Mouse (Mus musculus) heart, postnatal 0 days (tissue): ENCODE data around the gene Tlr8. TPM values are rescaled to one million over a fixed set of nuclear protein-coding genes. Genes with fewer than 3 reads are reported as not detected.
A peak's percentile ranks its signal among the peaks of the same experiment; 100 is the strongest.
"Not testable (repeated sequence)": the region's sequence is repeated elsewhere in the genome, so short reads cannot be mapped to it uniquely, and the experiment has no call there.

Experiments used
- ATAC-seq: fragments of 200-750 bp; cut with Nextera tagmentation; 2 replicates; pipeline ENCODE4 v1.8.0; 2017; ENCODE audit warnings: low read depth, moderate number of reproducible peaks, moderate library complexity; ENCODE audit not compliant: insufficient read depth
- DNase-seq: peaks from one replicate; pipeline ENCODE4 v3.0.0-alpha.2; 2016; ENCODE audit warnings: low spot score
- H3K27ac ChIP-seq: fragments of 300-500 bp; sonication (generic); 2 replicates; pipeline ENCODE4 v1.5.1; 2014; ENCODE audit warnings: low read depth, mild to moderate bottlenecking
- H3K27me3 ChIP-seq: fragments of 300-500 bp; sonication (generic); 2 replicates; pipeline ENCODE4 v1.6.1; 2014; ENCODE audit warnings: low read length, mixed read lengths; ENCODE audit not compliant: control insufficient read depth, insufficient read depth
- H3K36me3 ChIP-seq: fragments of 300-500 bp; sonication (generic); replicated peaks from 2 replicates; pipeline ENCODE4 v1.6.1; 2014; ENCODE audit warnings: low read length, mixed read lengths; ENCODE audit not compliant: control insufficient read depth, insufficient read depth
- H3K4me1 ChIP-seq: fragments of 300-500 bp; sonication (generic); 2 replicates; pipeline ENCODE4 v1.6.1; 2014; ENCODE audit warnings: antibody characterized with exemption; ENCODE audit not compliant: control insufficient read depth, insufficient read depth
- H3K4me2 ChIP-seq: fragments of 300-500 bp; sonication (generic); 2 replicates; pipeline ENCODE4 v1.6.1; 2014; ENCODE audit warnings: low read depth, mild to moderate bottlenecking, low read length, moderate library complexity
- H3K4me3 ChIP-seq: fragments of 300-500 bp; sonication (generic); 2 replicates; pipeline ENCODE4 v1.5.1; 2014; ENCODE audit warnings: low read depth, low read length
- H3K9ac ChIP-seq: fragments of 300-500 bp; sonication (generic); replicated peaks from 2 replicates; pipeline ENCODE4 v1.6.1; 2014; ENCODE audit warnings: low read depth, low read length, mixed read lengths
- H3K9me3 ChIP-seq: fragments of 300-500 bp; sonication (generic); replicated peaks from 2 replicates; pipeline ENCODE4 v1.6.1; 2016; ENCODE audit warnings: low read length; ENCODE audit not compliant: control insufficient read depth
- CTCF ChIP-seq: IDR thresholded peaks from 2 replicates; pipeline ENCODE4 v1.5.1; 2016; ENCODE audit warnings: antibody characterized with exemption, control low read depth, low read depth
- EP300 ChIP-seq: IDR thresholded peaks from 2 replicates; pipeline ENCODE4 v1.6.1; 2016; ENCODE audit warnings: antibody characterized with exemption, low read depth
- WGBS: fragments of 180-500 bp; shearing (Covaris S2); extraction: QIAGEN DNeasy Blood & Tissue Kit; methylation state at CpG from one replicate; pipeline ENCODE4 v1.1.7; 2014; 5-methylcytosine and 5-hydroxymethylcytosine counted together
- polyA plus RNA-seq: library from polyadenylated mRNA; unstranded; fragments of >200 nt; fragmentation: Nextera tagmentation; extraction: Ambion mirVana; gene quantifications from 2 replicates; pipeline ENCODE4 v1.2.1, GENCODE M21; 2015
- total RNA-seq: library from RNA; depleted of rRNA; stranded (reverse); fragments of >200 nt; gene quantifications from 2 replicates; pipeline ENCODE4 v1.2.3, GENCODE M21; 2014; ENCODE audit warnings: low replicate concordance; rRNA removed

The Tlr8 gene
- 0.19 TPM in 1 of 2 replicates, not detected in the other for total RNA-seq
- 0.16 TPM in 2 replicates for polyA plus RNA-seq

GRCm38 (mm10) chrX:167264086-167264485, at the start of gene Tlr8:
Gene Tlr8 (minus strand): TSS chrX:167264329.
- DNase-seq (no peak), ATAC-seq (no peak)
- Histone ChIP-seq H3K9me3 (no peaks in the 10 kb centered on the region), H3K27ac (no peak within 1 kb of the TSS), H3K4me1 (no peaks in the 10 kb centered on the region), H3K36me3 (no peaks in the 10 kb centered on the region), H3K9ac (no peak within 1 kb of the TSS), H3K4me3 (no peak within 1 kb of the TSS), H3K4me2 (no peak within 1 kb of the TSS), H3K27me3 (no peaks in the 10 kb centered on the region)
- no peak for TF ChIP-seq EP300
- WGBS: 58% methylated on average over 4 of the region's 4 CpGs

GRCm38 (mm10) chrX:167302061-167302460, 37.9 kb upstream of the Tlr8 start:
- H3K4me2 ChIP-seq, H3K4me3 ChIP-seq, H3K27me3 ChIP-seq, ATAC-seq, H3K4me1 ChIP-seq, DNase-seq, H3K36me3 ChIP-seq, H3K27ac ChIP-seq, H3K9ac ChIP-seq, H3K9me3 ChIP-seq: not testable (repeated sequence)
- no CpG with 5 or more reads among the region's 1 CpGs for WGBS

- H3K4me1 ChIP-seq: no peaks in the 10 kb centered on the region
- ATAC-seq: no peak
- no peaks in the 10 kb centered on the region for H3K36me3 ChIP-seq
Observed at GRCm38 (mm10) chrX:167276953-167277352, 12.8 kb upstream of the Tlr8 start.

GRCm38 (mm10) chrX:167276551-167276950, 12.4 kb upstream of the Tlr8 start:
- Histone ChIP-seq H3K36me3 (no peaks in the 10 kb centered on the region), H3K9ac (peak overlapping the region; percentile 45; the same call in 1 of the 2 replicates), H3K27me3 (no peaks in the 10 kb centered on the region), H3K4me3 (peak overlapping the region; percentile 39), H3K4me1 (no peaks in the 10 kb centered on the region), H3K27ac (no peak overlapping the region), H3K9me3 (no peaks in the 10 kb centered on the region), H3K4me2 (peak overlapping the region; percentile 65)
- ATAC-seq (no peak), DNase-seq (no peak)
- no peak for TF ChIP-seq EP300
- no peak for TF ChIP-seq CTCF
- WGBS: 30% methylated on average over 10 of the region's 10 CpGs

More at GRCm38 (mm10) chrX:167276953-167277352, 12.8 kb upstream of the Tlr8 start:
- Histone ChIP-seq H3K9me3 (no peaks in the 10 kb centered on the region), H3K4me2 (peak overlapping the region; percentile 65), H3K27me3 (no peaks in the 10 kb centered on the region), H3K27ac (no peak overlapping the region), H3K9ac (peak overlapping the region; percentile 45; the same call in 1 of the 2 replicates), H3K4me3 (peak overlapping the region; percentile 39)
- 15% methylated on average over 9 of the region's 9 CpGs for WGBS
- peak; percentile 24 for DNase-seq
- TF ChIP-seq EP300: no peak
- TF ChIP-seq CTCF: peak; percentile 70

GRCm38 (mm10) chrX:167263530-167263929, 599 bp downstream of the Tlr8 start:
- no peak for ATAC-seq
- no peak for TF ChIP-seq CTCF
- no peak for TF ChIP-seq EP300
- WGBS: 71% methylated on average over 4 of the region's 4 CpGs
- H3K36me3 ChIP-seq: no peaks in the 10 kb centered on the region
- H3K9ac ChIP-seq: no peak overlapping the region
- no peaks in the 10 kb centered on the region for H3K9me3 ChIP-seq
- H3K4me2 ChIP-seq: no peak overlapping the region
- no peaks in the 10 kb centered on the region for H3K27me3 ChIP-seq
- H3K4me1 ChIP-seq: no peaks in the 10 kb centered on the region
- H3K27ac ChIP-seq: no peak overlapping the region
- DNase-seq: no peak
- no peak overlapping the region for H3K4me3 ChIP-seq

GRCm38 (mm10) chrX:167241736-167242135, 22.4 kb downstream of the Tlr8 start:
- no peak for ATAC-seq
- DNase-seq: no peak
- H3K27me3 ChIP-seq: no peaks in the 10 kb centered on the region
- no peak overlapping the region for H3K27ac ChIP-seq
- H3K9me3 ChIP-seq: no peaks in the 10 kb centered on the region
- no peak overlapping the region for H3K9ac ChIP-seq
- H3K4me1 ChIP-seq: no peaks in the 10 kb centered on the region
- no peak overlapping the region for H3K4me3 ChIP-seq
- no peaks in the 10 kb centered on the region for H3K36me3 ChIP-seq
- WGBS: 85% methylated on average over 3 of the region's 3 CpGs
- no peak overlapping the region for H3K4me2 ChIP-seq
- TF ChIP-seq CTCF: no peak
- no peak for TF ChIP-seq EP300
